ENCODE assay signal across 10 mouse cellular contexts in the genomic region with DNA sequence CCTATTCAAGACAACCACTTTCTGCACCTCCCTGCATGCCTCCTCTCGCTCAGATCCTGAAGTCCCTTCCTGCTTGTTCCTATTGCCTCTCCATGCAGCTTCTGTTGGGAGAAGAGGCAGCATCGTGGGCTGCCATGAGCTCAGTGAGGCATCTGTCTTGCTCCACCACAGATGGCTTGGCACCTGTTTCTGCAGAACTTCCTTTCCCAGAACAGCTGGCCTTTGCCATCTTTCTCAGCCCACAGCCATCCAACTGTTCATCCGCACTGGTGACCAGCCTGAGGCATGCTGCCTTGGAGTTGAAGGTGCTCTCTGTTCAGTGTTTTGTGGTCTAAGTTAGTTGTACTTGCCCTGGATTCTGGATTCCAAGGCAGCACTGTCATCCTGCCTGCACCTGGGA.
A peak's percentile ranks its signal among the peaks of the same experiment; 100 is the strongest.
DNase-seq lines count a peak whose midpoint lies in the region; ATAC-seq lines count a peak whose summit lies in the region.
"Had no signal": no experiment of that assay in that cellular context is flagged by ENCODE, and none has a peak within 500 bp of the region (broad histone marks: within the 10 kb centered on the region; RNA-seq: fewer than 3 reads in every experiment).

No protein-coding gene starts in this region.

- intact Hi-C loops in gastrocnemius, postnatal 14 days (cut with DNase I; ENCODE audit: low total_unique reads) = no loop called here

- ATAC-seq in frontal cortex, adult (ENCODE audit: low TSS enrichment) = peak; percentile 99
- no peak for ATAC-seq in activated CD4-positive, CD25-positive, alpha-beta regulatory T cell, adult 4 months

- peak; percentile 8 for DNase-seq in gastrocnemius, postnatal 14 days
- DNase-seq in gastrocnemius, adult 8-10 months (ENCODE audit: low spot score in 2 of 2) = no peak
- peak; percentile 71 to 72 for DNase-seq in layer of hippocampus, postnatal 36 days
- DNase-seq in right cerebral cortex, postnatal 10 days (ENCODE audit: low spot score in 2 of 2) = peak; percentile 72 to 82
- DNase-seq in spleen, adult 18-20 months = no peak
- no peak for DNase-seq in ovary, postnatal 10 days (ENCODE audit: low spot score)
- DNase-seq: kidney, adult 11 months; liver, embryonic 13.5 days had no signal

Comparison
In these comparisons a context has a peak if more than half of its experiments do, and no peak if none do; other contexts are left out.
1. DNase-seq: peak in gastrocnemius, postnatal 14 days (single experiment), layer of hippocampus, postnatal 36 days (2 of 2) and right cerebral cortex, postnatal 10 days (2 of 2); none in gastrocnemius, adult 8-10 months (0 of 2), spleen, adult 18-20 months (0 of 2) and ovary, postnatal 10 days (single experiment).